Mouse (Mus musculus): ENCODE measurements around the gene 2410004B18Rik. TPM values are rescaled to one million over a fixed set of nuclear protein-coding genes. Genes with fewer than 3 reads are reported as not detected.
A peak's percentile ranks its signal among the peaks of the same experiment; 100 is the strongest.

Gene 2410004B18Rik
- polyA plus RNA-seq, 1 experiment = 20.0 TPM

GRCm38 (mm10) chr3:145987970-145988683 is 50.3 kb downstream of the 2410004B18Rik start:
- TF ChIP-seq POLR2A (IDR thresholded peaks at IDR 0.05; ENCODE audit: low read depth, low read length) (no peak; the same call in 1 of the 2 replicates), CTCF (IDR thresholded peaks at IDR 0.05; ENCODE audit: extremely low read depth, insufficient read length, insufficient replicate concordance, low read depth, low read length) (no peak)
- WGBS = under 1% methylated on average over 98 of the region's 101 CpGs
- Histone ChIP-seq H3K27ac (ENCODE audit: insufficient read depth, low read depth, low read length) (peak overlapping the region; percentile 89), H3K4me1 (ENCODE audit: control insufficient read depth, insufficient read depth, insufficient read length, low read length) (peaks cover 7% of the 10 kb centered on the region; the same call in 1 of the 2 replicates), H3K4me3 (ENCODE audit: low read depth, low read length) (peak overlapping the region; percentile 79), H3K27me3 (ENCODE audit: control insufficient read depth, insufficient read depth, low read length) (no peaks in the 10 kb centered on the region), H3K36me3 (ENCODE audit: control insufficient read depth, insufficient read depth, low read length) (no peaks in the 10 kb centered on the region)

DNA sequence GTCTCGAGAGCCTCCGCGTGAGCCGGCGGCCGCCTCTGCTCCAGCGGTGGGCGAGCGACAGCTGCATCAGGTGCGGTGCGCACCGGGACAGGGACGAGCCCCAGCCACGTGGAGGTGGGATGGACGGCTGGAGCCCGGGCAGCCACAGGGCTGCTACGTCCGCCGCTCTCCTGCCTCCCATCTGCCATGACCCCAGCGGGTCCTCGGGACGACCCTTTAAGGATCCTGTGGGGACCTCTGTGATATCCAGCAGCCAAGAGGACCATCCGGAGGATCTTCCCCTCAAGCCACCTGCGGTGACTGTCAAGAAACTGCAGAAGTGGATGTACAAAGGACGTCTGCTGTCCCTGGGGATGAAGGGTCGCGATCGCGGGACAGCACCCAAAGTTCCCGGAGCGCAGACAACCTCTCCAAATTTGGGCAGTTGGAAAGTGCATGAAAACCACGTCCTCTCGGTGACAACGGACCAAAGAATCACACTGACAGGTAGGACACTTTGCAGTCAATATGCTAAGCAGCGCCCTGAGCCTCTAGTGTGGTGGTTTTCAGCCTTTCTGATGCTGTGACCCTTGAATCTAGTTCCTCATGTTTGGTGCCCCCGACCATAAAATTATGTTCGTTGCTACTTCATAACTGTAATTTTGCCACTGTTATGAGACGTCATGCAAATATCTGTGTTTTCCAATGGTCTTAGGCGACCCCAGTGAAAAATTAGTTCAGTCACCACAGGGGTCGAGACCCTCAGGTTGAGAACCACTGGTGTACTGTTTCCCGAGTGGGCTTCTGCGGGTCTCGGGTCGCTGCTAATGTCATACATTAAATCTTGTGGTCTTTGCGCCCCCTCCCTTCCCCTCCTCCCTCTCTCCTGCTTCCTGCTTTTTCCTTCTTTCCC is 51.1 kb downstream of the 2410004B18Rik start:
- TF ChIP-seq POLR2A (IDR thresholded peaks at IDR 0.05; ENCODE audit: low read depth, low read length) (no peak), CTCF (IDR thresholded peaks at IDR 0.05; ENCODE audit: extremely low read depth, insufficient read length, insufficient replicate concordance, low read depth, low read length) (0 out of 2 replicates have a peak, but pooled peaks have one; percentile 6)
- Histone ChIP-seq H3K27me3 (ENCODE audit: control insufficient read depth, insufficient read depth, low read length) (no peaks in the 10 kb centered on the region), H3K27ac (ENCODE audit: insufficient read depth, low read depth, low read length) (peak overlapping the region; percentile 89), H3K36me3 (ENCODE audit: control insufficient read depth, insufficient read depth, low read length) (no peaks in the 10 kb centered on the region), H3K4me1 (ENCODE audit: control insufficient read depth, insufficient read depth, insufficient read length, low read length) (peaks cover 7% of the 10 kb centered on the region; the same call in 1 of the 2 replicates), H3K4me3 (ENCODE audit: low read depth, low read length) (peak overlapping the region; percentile 79)
- WGBS = 1% methylated on average over 45 of the region's 45 CpGs

- Histone ChIP-seq H3K4me1 (ENCODE audit: control insufficient read depth, insufficient read depth, insufficient read length, low read length) (peaks cover 7% of the 10 kb centered on the region; the same call in 1 of the 2 replicates), H3K36me3 (ENCODE audit: control insufficient read depth, insufficient read depth, low read length) (no peaks in the 10 kb centered on the region), H3K4me3 (ENCODE audit: low read depth, low read length) (peak overlapping the region; percentile 79), H3K27ac (ENCODE audit: insufficient read depth, low read depth, low read length) (peak overlapping the region; percentile 89), H3K27me3 (ENCODE audit: control insufficient read depth, insufficient read depth, low read length) (no peaks in the 10 kb centered on the region)
- TF ChIP-seq POLR2A (IDR thresholded peaks at IDR 0.05; ENCODE audit: low read depth, low read length) (no peak), CTCF (IDR thresholded peaks at IDR 0.05; ENCODE audit: extremely low read depth, insufficient read length, insufficient replicate concordance, low read depth, low read length) (no peak)
- WGBS = 8% methylated on average over 11 of the region's 11 CpGs
These were observed 51.8 kb downstream of the 2410004B18Rik start for GRCm38 (mm10) chr3:145989576-145990081.

DNA sequence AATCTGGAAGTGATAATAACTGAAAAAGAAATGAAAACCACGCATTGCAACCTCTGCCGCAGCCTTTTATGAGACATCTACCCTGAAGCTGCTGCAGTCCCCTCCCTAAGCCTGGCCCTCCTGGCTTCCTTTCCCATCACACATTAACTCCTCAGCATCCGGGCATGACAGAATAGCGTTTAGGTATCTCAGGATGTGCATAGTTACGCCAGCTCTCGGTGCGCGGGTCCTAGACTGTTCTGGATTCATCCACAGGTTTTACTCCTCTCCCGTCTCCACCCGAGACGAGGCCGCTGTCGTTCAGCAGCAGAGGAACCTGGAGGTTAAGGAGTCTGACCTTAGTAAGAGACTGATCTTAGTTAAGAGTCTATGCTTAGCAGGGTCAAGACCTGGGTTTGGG is 53.3 kb downstream of the 2410004B18Rik start:
- H3K27ac ChIP-seq (ENCODE audit: insufficient read depth, low read depth, low read length) = no peak overlapping the region
- 0 out of 2 replicates have a peak, but pooled peaks cover 3% of the 10 kb centered on the region for H3K36me3 ChIP-seq (ENCODE audit: control insufficient read depth, insufficient read depth, low read length)
- H3K4me3 ChIP-seq (ENCODE audit: low read depth, low read length) = peak overlapping the region; percentile 52
- H3K4me1 ChIP-seq (ENCODE audit: control insufficient read depth, insufficient read depth, insufficient read length, low read length) = peaks cover 5% of the 10 kb centered on the region; the same call in 1 of the 2 replicates
- TF ChIP-seq POLR2A (IDR thresholded peaks at IDR 0.05; ENCODE audit: low read depth, low read length) (no peak), CTCF (IDR thresholded peaks at IDR 0.05; ENCODE audit: extremely low read depth, insufficient read length, insufficient replicate concordance, low read depth, low read length) (no peak)
- WGBS = 26% methylated on average over 13 of the region's 13 CpGs
- H3K27me3 ChIP-seq (ENCODE audit: control insufficient read depth, insufficient read depth, low read length) = no peaks in the 10 kb centered on the region

- H3K4me3 ChIP-seq (ENCODE audit: low read depth, low read length) = peak overlapping the region; percentile 23; the same call in 1 of the 2 replicates
- H3K27me3 ChIP-seq (ENCODE audit: control insufficient read depth, insufficient read depth, low read length) = no peaks in the 10 kb centered on the region
- TF ChIP-seq POLR2A (IDR thresholded peaks at IDR 0.05; ENCODE audit: low read depth, low read length) = no peak
- no peak for TF ChIP-seq CTCF (IDR thresholded peaks at IDR 0.05; ENCODE audit: extremely low read depth, insufficient read length, insufficient replicate concordance, low read depth, low read length)
- peaks cover 5% of the 10 kb centered on the region; the same call in 1 of the 2 replicates for H3K4me1 ChIP-seq (ENCODE audit: control insufficient read depth, insufficient read depth, insufficient read length, low read length)
- H3K36me3 ChIP-seq (ENCODE audit: control insufficient read depth, insufficient read depth, low read length) = peaks cover 5% of the 10 kb centered on the region; the same call in 1 of the 2 replicates
- H3K27ac ChIP-seq (ENCODE audit: insufficient read depth, low read depth, low read length) = 0 out of 2 replicates have a peak overlapping the region, but pooled peaks have one; percentile 14
- 34% methylated on average over 10 of the region's 10 CpGs for WGBS
These were observed 54.3 kb downstream of the 2410004B18Rik start for GRCm38 (mm10) chr3:145991976-145992730.

GRCm38 (mm10) chr3:145992796-145993195 is 55.0 kb downstream of the 2410004B18Rik start:
- Histone ChIP-seq H3K4me1 (ENCODE audit: control insufficient read depth, insufficient read depth, insufficient read length, low read length) (peaks cover 5% of the 10 kb centered on the region; the same call in 1 of the 2 replicates), H3K27ac (ENCODE audit: insufficient read depth, low read depth, low read length) (0 out of 2 replicates have a peak overlapping the region, but pooled peaks have one; percentile 14), H3K36me3 (ENCODE audit: control insufficient read depth, insufficient read depth, low read length) (peaks cover 7% of the 10 kb centered on the region), H3K27me3 (ENCODE audit: control insufficient read depth, insufficient read depth, low read length) (no peaks in the 10 kb centered on the region), H3K4me3 (ENCODE audit: low read depth, low read length) (peak overlapping the region; percentile 23)
- TF ChIP-seq CTCF (IDR thresholded peaks at IDR 0.05; ENCODE audit: extremely low read depth, insufficient read length, insufficient replicate concordance, low read depth, low read length) = no peak
- TF ChIP-seq POLR2A (IDR thresholded peaks at IDR 0.05; ENCODE audit: low read depth, low read length) = no peak
- WGBS = 34% methylated on average over 10 of the region's 10 CpGs
